Mouse (Mus musculus): Measurements from ENCODE around the gene Mtus2. TPM values are rescaled to one million over a fixed set of nuclear protein-coding genes. Genes with fewer than 3 reads are reported as not detected.

Gene Mtus2
- polyA plus RNA-seq, 1 experiment from 2014 or later, result 1.6 TPM

- Histone ChIP-seq H3K4me3 (ENCODE audit: low read depth, low read length) (no peak overlapping the region), H3K4me1 (ENCODE audit: insufficient read depth) (no peaks in the 10 kb centered on the region), H3K9ac (replicated peaks) (no peak overlapping the region), H3K36me3 (replicated peaks; ENCODE audit: insufficient read depth, low read length) (no peaks in the 10 kb centered on the region), H3K27me3 (ENCODE audit: insufficient read depth, low read length) (no peaks in the 10 kb centered on the region), H3K4me2 (ENCODE audit: low read depth, low read length) (no peak overlapping the region), H3K27ac (ENCODE audit: low read depth) (no peak overlapping the region), H3K9me3 (ENCODE audit: low read length) (peaks cover 3% of the 10 kb centered on the region)
- DNase-seq, result no peak
- TF ChIP-seq EP300 (IDR thresholded peaks at IDR 0.05; ENCODE audit: low read depth) (no peak), CTCF (IDR thresholded peaks at IDR 0.05; ENCODE audit: low read depth) (no peak)
- ATAC-seq, result no peak
- WGBS (ENCODE audit: insufficient replicate concordance), result 65% methylated on average over 3 of the region's 3 CpGs
Observed at GRCm38 (mm10) chr5:148059339-148059738, 102.2 kb downstream of the Mtus2 start.

DNA sequence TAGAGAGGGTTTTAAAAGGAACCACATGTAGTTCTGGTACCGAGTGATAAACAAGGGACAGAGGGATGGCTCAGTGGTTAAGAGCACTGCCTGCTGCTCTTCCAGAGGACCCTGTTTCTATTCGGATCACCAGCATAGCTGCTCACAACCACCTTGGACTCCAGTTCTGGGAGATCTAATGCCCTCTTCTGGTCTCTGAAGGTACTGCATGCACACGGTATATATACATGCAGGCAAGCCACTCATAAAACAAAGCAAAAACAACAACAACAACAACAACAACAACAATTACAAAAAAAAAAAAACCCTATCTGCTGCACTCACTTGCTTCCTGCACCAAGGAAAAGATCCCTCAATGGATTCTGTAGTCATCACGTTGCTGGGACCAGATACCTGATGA is 104.7 kb downstream of the Mtus2 start:
- TF ChIP-seq EP300 (IDR thresholded peaks at IDR 0.05; ENCODE audit: low read depth), result no peak
- TF ChIP-seq CTCF (IDR thresholded peaks at IDR 0.05; ENCODE audit: low read depth), result no peak
- no peak overlapping the region for H3K4me2 ChIP-seq (ENCODE audit: low read depth, low read length)
- no peaks in the 10 kb centered on the region for H3K36me3 ChIP-seq (replicated peaks; ENCODE audit: insufficient read depth, low read length)
- DNase-seq (no peak), ATAC-seq (no peak)
- 83% methylated on average over 4 of the region's 4 CpGs for WGBS (ENCODE audit: insufficient replicate concordance)
- H3K9me3 ChIP-seq (ENCODE audit: low read length), result peaks cover 3% of the 10 kb centered on the region
- no peak overlapping the region for H3K9ac ChIP-seq (replicated peaks)
- H3K27ac ChIP-seq (ENCODE audit: low read depth), result no peak overlapping the region
- H3K4me1 ChIP-seq (ENCODE audit: insufficient read depth), result no peaks in the 10 kb centered on the region
- no peak overlapping the region for H3K4me3 ChIP-seq (ENCODE audit: low read depth, low read length)
- no peaks in the 10 kb centered on the region for H3K27me3 ChIP-seq (ENCODE audit: insufficient read depth, low read length)

GRCm38 (mm10) chr5:148063745-148064144 is 106.6 kb downstream of the Mtus2 start:
- Histone ChIP-seq H3K4me1 (ENCODE audit: insufficient read depth) (no peaks in the 10 kb centered on the region), H3K27me3 (ENCODE audit: insufficient read depth, low read length) (no peaks in the 10 kb centered on the region), H3K36me3 (replicated peaks; ENCODE audit: insufficient read depth, low read length) (no peaks in the 10 kb centered on the region), H3K4me2 (ENCODE audit: low read depth, low read length) (no peak overlapping the region), H3K9me3 (ENCODE audit: low read length) (peaks cover 3% of the 10 kb centered on the region), H3K27ac (ENCODE audit: low read depth) (no peak overlapping the region), H3K9ac (replicated peaks) (no peak overlapping the region), H3K4me3 (ENCODE audit: low read depth, low read length) (no peak overlapping the region)
- 64% methylated on average over 3 of the region's 3 CpGs for WGBS (ENCODE audit: insufficient replicate concordance)
- no peak for TF ChIP-seq CTCF (IDR thresholded peaks at IDR 0.05; ENCODE audit: low read depth)
- DNase-seq, result no peak
- no peak for ATAC-seq

GRCm38 (mm10) chr5:148065251-148065650 is 108.1 kb downstream of the Mtus2 start:
- TF ChIP-seq CTCF (IDR thresholded peaks at IDR 0.05; ENCODE audit: low read depth) (no peak), EP300 (IDR thresholded peaks at IDR 0.05; ENCODE audit: low read depth) (no peak)

DNA sequence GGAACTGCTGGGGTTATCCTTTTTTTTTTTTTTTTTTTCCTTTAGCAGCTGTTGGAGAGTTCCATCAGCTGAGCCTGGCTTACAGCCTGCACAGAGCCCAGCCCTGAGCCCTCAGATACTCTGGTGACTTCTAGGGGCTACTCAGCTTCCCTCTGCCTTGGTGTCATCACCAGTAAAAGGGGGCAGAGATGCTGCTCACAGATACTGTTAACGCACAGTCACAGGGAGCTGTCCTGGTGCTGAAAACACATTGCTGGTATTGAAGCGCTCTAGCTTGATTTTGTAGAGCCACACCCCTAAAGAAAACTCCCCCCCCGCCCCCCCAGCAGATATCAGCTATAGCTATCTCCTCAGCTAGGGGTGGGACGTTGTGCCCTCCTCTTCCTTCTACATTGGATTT is 112.8 kb downstream of the Mtus2 start:
- Histone ChIP-seq H3K9ac (replicated peaks) (no peak overlapping the region), H3K4me3 (ENCODE audit: low read depth, low read length) (no peak overlapping the region), H3K9me3 (ENCODE audit: low read length) (no peaks in the 10 kb centered on the region), H3K36me3 (replicated peaks; ENCODE audit: insufficient read depth, low read length) (no peaks in the 10 kb centered on the region), H3K4me1 (ENCODE audit: insufficient read depth) (no peaks in the 10 kb centered on the region), H3K4me2 (ENCODE audit: low read depth, low read length) (no peak overlapping the region), H3K27me3 (ENCODE audit: insufficient read depth, low read length) (no peaks in the 10 kb centered on the region), H3K27ac (ENCODE audit: low read depth) (no peak overlapping the region)
- WGBS (ENCODE audit: insufficient replicate concordance), result 8% methylated on average over 4 of the region's 4 CpGs
- ATAC-seq, result no peak
- DNase-seq, result peak; percentile 23
- no peak for TF ChIP-seq CTCF (IDR thresholded peaks at IDR 0.05; ENCODE audit: low read depth)
- no peak for TF ChIP-seq EP300 (IDR thresholded peaks at IDR 0.05; ENCODE audit: low read depth)

More at GRCm38 (mm10) chr5:148065251-148065650, 108.1 kb downstream of the Mtus2 start:
- Histone ChIP-seq H3K4me1 (ENCODE audit: insufficient read depth) (no peaks in the 10 kb centered on the region), H3K4me3 (ENCODE audit: low read depth, low read length) (no peak overlapping the region), H3K36me3 (replicated peaks; ENCODE audit: insufficient read depth, low read length) (no peaks in the 10 kb centered on the region), H3K9me3 (ENCODE audit: low read length) (no peaks in the 10 kb centered on the region; the same call in none of the 2 replicates), H3K27ac (ENCODE audit: low read depth) (no peak overlapping the region), H3K27me3 (ENCODE audit: insufficient read depth, low read length) (no peaks in the 10 kb centered on the region), H3K9ac (replicated peaks) (no peak overlapping the region), H3K4me2 (ENCODE audit: low read depth, low read length) (no peak overlapping the region)
- DNase-seq, result no peak
- WGBS (ENCODE audit: insufficient replicate concordance), result 58% methylated on average over 5 of the region's 5 CpGs
- no peak for ATAC-seq

- no peaks in the 10 kb centered on the region for H3K9me3 ChIP-seq (ENCODE audit: low read length)
- DNase-seq, result peak; percentile 33
- H3K4me3 ChIP-seq (ENCODE audit: low read depth, low read length), result no peak overlapping the region
- no peak overlapping the region for H3K27ac ChIP-seq (ENCODE audit: low read depth)
- no peak overlapping the region for H3K4me2 ChIP-seq (ENCODE audit: low read depth, low read length)
- H3K4me1 ChIP-seq (ENCODE audit: insufficient read depth), result no peaks in the 10 kb centered on the region
- no peak for TF ChIP-seq EP300 (IDR thresholded peaks at IDR 0.05; ENCODE audit: low read depth)
- no peak for TF ChIP-seq CTCF (IDR thresholded peaks at IDR 0.05; ENCODE audit: low read depth)
- no peak for ATAC-seq
- H3K27me3 ChIP-seq (ENCODE audit: insufficient read depth, low read length), result no peaks in the 10 kb centered on the region
- H3K9ac ChIP-seq (replicated peaks), result no peak overlapping the region
- 13% methylated on average over 9 of the region's 9 CpGs for WGBS (ENCODE audit: insufficient replicate concordance)
- H3K36me3 ChIP-seq (replicated peaks; ENCODE audit: insufficient read depth, low read length), result no peaks in the 10 kb centered on the region
Observed at GRCm38 (mm10) chr5:148071800-148072199, 114.7 kb downstream of the Mtus2 start.

DNA sequence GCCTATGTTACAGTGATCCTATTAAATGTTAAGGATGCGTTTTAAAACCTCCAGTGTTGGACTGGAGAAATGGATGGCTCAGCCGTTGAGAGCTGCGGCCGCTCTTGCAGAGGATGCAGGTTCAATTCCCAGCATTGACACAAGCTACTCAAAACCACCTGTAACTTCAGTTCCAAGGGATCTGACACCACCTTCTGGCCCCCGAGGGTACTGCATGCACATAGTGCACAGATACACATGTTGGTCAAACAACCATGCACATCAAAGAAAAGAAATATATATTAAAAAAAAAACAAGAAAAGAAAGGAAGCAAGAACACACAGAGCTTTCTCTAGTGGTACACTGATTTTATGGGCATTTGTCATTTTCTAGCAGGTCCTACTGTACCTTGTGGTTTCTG is 116.3 kb downstream of the Mtus2 start:
- TF ChIP-seq EP300 (IDR thresholded peaks at IDR 0.05; ENCODE audit: low read depth) (no peak), CTCF (IDR thresholded peaks at IDR 0.05; ENCODE audit: low read depth) (peak; percentile 29)
- ATAC-seq (no peak), DNase-seq (no peak)
- Histone ChIP-seq H3K27ac (ENCODE audit: low read depth) (no peak overlapping the region), H3K27me3 (ENCODE audit: insufficient read depth, low read length) (no peaks in the 10 kb centered on the region), H3K9ac (replicated peaks) (no peak overlapping the region), H3K4me1 (ENCODE audit: insufficient read depth) (no peaks in the 10 kb centered on the region), H3K9me3 (ENCODE audit: low read length) (no peaks in the 10 kb centered on the region), H3K4me3 (ENCODE audit: low read depth, low read length) (no peak overlapping the region), H3K4me2 (ENCODE audit: low read depth, low read length) (no peak overlapping the region), H3K36me3 (replicated peaks; ENCODE audit: insufficient read depth, low read length) (no peaks in the 10 kb centered on the region)
- WGBS (ENCODE audit: insufficient replicate concordance), result 81% methylated on average over 5 of the region's 5 CpGs

All from liver, postnatal 0 days (tissue).